Mouse (Mus musculus) E14TG2a.4 (cell line): ENCODE results near the gene Slc17a7.

Experiments used
- CTCF ChIP-seq: conservative IDR thresholded peaks from 2 replicates; pipeline ENCODE4 v1.5.1; 2014; ENCODE audit warnings: low read length
- POU5F1 ChIP-seq: IDR thresholded peaks from 2 replicates; pipeline ENCODE4 v1.6.1; 2014; ENCODE audit warnings: low read length, borderline replicate concordance

- TF ChIP-seq CTCF = no peak
- 0 out of 2 replicates have a peak, but pooled peaks have one; percentile 64 for TF ChIP-seq POU5F1
These were observed 40.8 kb downstream of the Slc17a7 start, which contains the start of gene Ccdc155 for GRCm38 (mm10) chr7:45204380-45205143.
